Mouse (Mus musculus): ENCODE measurements around the gene Serpina5. TPM values are rescaled to one million over a fixed set of nuclear protein-coding genes. Genes with fewer than 3 reads are reported as not detected.

Gene Serpina5
- polyA plus RNA-seq, 1 experiment = not detected

- 79% methylated on average over 1 of the region's 1 CpGs for WGBS
- Histone ChIP-seq H3K27ac (ENCODE audit: insufficient read depth, low read depth, low read length) (no peak overlapping the region), H3K4me1 (ENCODE audit: control insufficient read depth, insufficient read depth, insufficient read length, low read length) (no peaks in the 10 kb centered on the region), H3K27me3 (ENCODE audit: control insufficient read depth, insufficient read depth, low read length) (no peaks in the 10 kb centered on the region), H3K4me3 (ENCODE audit: low read depth, low read length) (no peak overlapping the region), H3K36me3 (ENCODE audit: control insufficient read depth, insufficient read depth, low read length) (no peaks in the 10 kb centered on the region)
- no peak for TF ChIP-seq POLR2A (IDR thresholded peaks at IDR 0.05; ENCODE audit: low read depth, low read length)
- no peak for TF ChIP-seq CTCF (IDR thresholded peaks at IDR 0.05; ENCODE audit: extremely low read depth, insufficient read length, insufficient replicate concordance, low read depth, low read length)
Measured at GRCm38 (mm10) chr12:104123097-104123496, 22.2 kb downstream of the Serpina5 start.

- no peak overlapping the region for H3K4me3 ChIP-seq (ENCODE audit: low read depth, low read length)
- TF ChIP-seq POLR2A (IDR thresholded peaks at IDR 0.05; ENCODE audit: low read depth, low read length) = no peak
- no peak for TF ChIP-seq CTCF (IDR thresholded peaks at IDR 0.05; ENCODE audit: extremely low read depth, insufficient read length, insufficient replicate concordance, low read depth, low read length)
- no peaks in the 10 kb centered on the region for H3K36me3 ChIP-seq (ENCODE audit: control insufficient read depth, insufficient read depth, low read length)
- H3K4me1 ChIP-seq (ENCODE audit: control insufficient read depth, insufficient read depth, insufficient read length, low read length) = no peaks in the 10 kb centered on the region
- H3K27me3 ChIP-seq (ENCODE audit: control insufficient read depth, insufficient read depth, low read length) = no peaks in the 10 kb centered on the region
- no peak overlapping the region for H3K27ac ChIP-seq (ENCODE audit: insufficient read depth, low read depth, low read length)
- 75% methylated on average over 2 of the region's 2 CpGs for WGBS
Measured at GRCm38 (mm10) chr12:104123996-104124395, 23.1 kb downstream of the Serpina5 start.

GRCm38 (mm10) chr12:104125021-104125560 is 24.2 kb downstream of the Serpina5 start:
- H3K27me3 ChIP-seq (ENCODE audit: control insufficient read depth, insufficient read depth, low read length) = no peaks in the 10 kb centered on the region
- 85% methylated on average over 5 of the region's 5 CpGs for WGBS
- H3K27ac ChIP-seq (ENCODE audit: insufficient read depth, low read depth, low read length) = no peak overlapping the region
- no peaks in the 10 kb centered on the region for H3K36me3 ChIP-seq (ENCODE audit: control insufficient read depth, insufficient read depth, low read length)
- no peak for TF ChIP-seq CTCF (IDR thresholded peaks at IDR 0.05; ENCODE audit: extremely low read depth, insufficient read length, insufficient replicate concordance, low read depth, low read length)
- no peak for TF ChIP-seq POLR2A (IDR thresholded peaks at IDR 0.05; ENCODE audit: low read depth, low read length)
- no peaks in the 10 kb centered on the region for H3K4me1 ChIP-seq (ENCODE audit: control insufficient read depth, insufficient read depth, insufficient read length, low read length)
- no peak overlapping the region for H3K4me3 ChIP-seq (ENCODE audit: low read depth, low read length)

- TF ChIP-seq CTCF (IDR thresholded peaks at IDR 0.05; ENCODE audit: extremely low read depth, insufficient read length, insufficient replicate concordance, low read depth, low read length) (no peak), POLR2A (IDR thresholded peaks at IDR 0.05; ENCODE audit: low read depth, low read length) (no peak)
- 82% methylated on average over 5 of the region's 5 CpGs for WGBS
- no peaks in the 10 kb centered on the region for H3K4me1 ChIP-seq (ENCODE audit: control insufficient read depth, insufficient read depth, insufficient read length, low read length)
- no peak within 1 kb of the TSS for H3K27ac ChIP-seq (ENCODE audit: insufficient read depth, low read depth, low read length)
- H3K27me3 ChIP-seq (ENCODE audit: control insufficient read depth, insufficient read depth, low read length) = no peaks in the 10 kb centered on the region
- H3K4me3 ChIP-seq (ENCODE audit: low read depth, low read length) = no peak within 1 kb of the TSS
- no peaks in the 10 kb centered on the region for H3K36me3 ChIP-seq (ENCODE audit: control insufficient read depth, insufficient read depth, low read length)
Measured at GRCm38 (mm10) chr12:104127696-104128095, 26.8 kb downstream of the Serpina5 start, which contains the start of gene Serpina3b. Gene Serpina3b (plus strand): TSS chr12:104127996.

- Histone ChIP-seq H3K27ac (ENCODE audit: insufficient read depth, low read depth, low read length) (no peak overlapping the region), H3K4me1 (ENCODE audit: control insufficient read depth, insufficient read depth, insufficient read length, low read length) (no peaks in the 10 kb centered on the region), H3K27me3 (ENCODE audit: control insufficient read depth, insufficient read depth, low read length) (no peaks in the 10 kb centered on the region), H3K36me3 (ENCODE audit: control insufficient read depth, insufficient read depth, low read length) (no peaks in the 10 kb centered on the region), H3K4me3 (ENCODE audit: low read depth, low read length) (no peak overlapping the region)
- no peak for TF ChIP-seq POLR2A (IDR thresholded peaks at IDR 0.05; ENCODE audit: low read depth, low read length)
- no peak for TF ChIP-seq CTCF (IDR thresholded peaks at IDR 0.05; ENCODE audit: extremely low read depth, insufficient read length, insufficient replicate concordance, low read depth, low read length)
Measured at GRCm38 (mm10) chr12:104131041-104131440, 30.1 kb downstream of the Serpina5 start.

- TF ChIP-seq POLR2A (IDR thresholded peaks at IDR 0.05; ENCODE audit: low read depth, low read length) (no peak), CTCF (IDR thresholded peaks at IDR 0.05; ENCODE audit: extremely low read depth, insufficient read length, insufficient replicate concordance, low read depth, low read length) (no peak)
- 93% methylated on average over 2 of the region's 2 CpGs for WGBS
Measured at GRCm38 (mm10) chr12:104138216-104138615, 37.3 kb downstream of the Serpina5 start.

GRCm38 (mm10) chr12:104140543-104141103 is 39.7 kb downstream of the Serpina5 start:
- TF ChIP-seq POLR2A (IDR thresholded peaks at IDR 0.05; ENCODE audit: low read depth, low read length) (no peak), CTCF (IDR thresholded peaks at IDR 0.05; ENCODE audit: extremely low read depth, insufficient read length, insufficient replicate concordance, low read depth, low read length) (no peak)
- WGBS = 46% methylated on average over 4 of the region's 4 CpGs

More at GRCm38 (mm10) chr12:104138216-104138615, 37.3 kb downstream of the Serpina5 start:
- Histone ChIP-seq H3K4me3 (ENCODE audit: low read depth, low read length) (no peak overlapping the region), H3K27ac (ENCODE audit: insufficient read depth, low read depth, low read length) (no peak overlapping the region), H3K4me1 (ENCODE audit: control insufficient read depth, insufficient read depth, insufficient read length, low read length) (peaks cover 36% of the 10 kb centered on the region; the same call in 1 of the 2 replicates), H3K36me3 (ENCODE audit: control insufficient read depth, insufficient read depth, low read length) (no peaks in the 10 kb centered on the region), H3K27me3 (ENCODE audit: control insufficient read depth, insufficient read depth, low read length) (no peaks in the 10 kb centered on the region)

More at GRCm38 (mm10) chr12:104140543-104141103, 39.7 kb downstream of the Serpina5 start:
- no peaks in the 10 kb centered on the region for H3K27me3 ChIP-seq (ENCODE audit: control insufficient read depth, insufficient read depth, low read length)
- H3K4me3 ChIP-seq (ENCODE audit: low read depth, low read length) = no peak overlapping the region
- H3K36me3 ChIP-seq (ENCODE audit: control insufficient read depth, insufficient read depth, low read length) = no peaks in the 10 kb centered on the region
- H3K4me1 ChIP-seq (ENCODE audit: control insufficient read depth, insufficient read depth, insufficient read length, low read length) = peaks cover 36% of the 10 kb centered on the region; the same call in 1 of the 2 replicates
- H3K27ac ChIP-seq (ENCODE audit: insufficient read depth, low read depth, low read length) = no peak overlapping the region
